Mouse (Mus musculus): ENCODE data around the gene Wbp2nl. TPM values are rescaled to one million over a fixed set of nuclear protein-coding genes. Genes with fewer than 3 reads are reported as not detected.
"Not testable (repeated sequence)": the region's sequence is repeated elsewhere in the genome, so short reads cannot be mapped to it uniquely, and the experiment has no call there.

Gene Wbp2nl
- total RNA-seq, 2 experiments from 2014 or later, result not detected

DNA sequence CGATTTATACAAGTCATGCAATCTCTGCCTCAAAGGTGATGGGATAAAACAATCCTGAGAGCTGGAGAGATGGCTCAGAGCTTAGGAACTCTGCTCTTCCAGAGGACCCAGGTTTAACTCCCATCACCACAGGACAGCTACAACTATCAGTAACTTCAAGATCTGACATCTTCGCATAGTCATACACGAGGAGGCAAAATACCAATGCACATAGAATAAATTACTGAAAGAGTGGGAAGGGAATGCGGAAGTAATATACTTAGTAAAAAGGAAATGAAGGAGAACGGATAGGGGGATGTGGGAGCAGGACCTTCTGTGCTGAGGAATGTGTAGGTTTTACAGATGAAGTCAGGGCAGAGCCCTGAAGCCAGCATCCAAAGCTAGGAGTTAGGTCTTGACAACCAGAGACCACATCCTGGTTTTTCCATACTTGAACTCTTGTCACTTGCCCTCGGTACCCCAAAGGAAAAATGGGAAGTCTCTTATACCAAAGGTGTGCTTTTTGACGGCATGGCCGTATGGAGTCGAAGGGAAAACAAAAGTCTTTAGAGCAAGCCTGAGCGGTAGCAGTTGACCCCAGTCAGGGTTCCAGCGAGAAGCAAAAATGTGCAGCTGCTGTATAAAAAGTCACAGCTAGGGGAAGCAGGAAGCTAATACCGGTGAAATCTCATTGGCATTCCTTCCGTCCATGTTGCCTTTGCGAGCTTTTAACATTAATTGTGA lies 48.0 kb downstream of the Wbp2nl start:
- ATAC-seq (replicated peaks; ENCODE audit: low FRiP score, poor library complexity, severe bottlenecking), result no peak

DNA sequence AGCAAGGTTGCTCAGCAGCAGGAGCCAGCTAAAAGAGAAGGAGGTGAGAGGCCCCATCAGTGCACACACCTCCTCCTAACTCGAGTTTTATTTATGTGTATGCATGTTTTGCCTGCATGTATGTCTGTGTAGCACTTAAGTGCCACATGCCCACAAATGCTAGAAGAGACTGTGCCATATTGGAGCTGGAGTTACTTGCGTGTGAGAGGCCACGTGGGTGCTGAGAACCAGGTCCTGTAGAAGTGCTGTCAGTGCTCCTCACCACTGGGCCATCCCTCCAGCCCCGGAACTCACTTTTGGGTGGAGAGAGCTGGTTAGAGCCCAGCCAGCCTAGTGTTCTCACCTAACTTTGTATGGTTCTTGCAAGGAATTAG lies 48.5 kb downstream of the Wbp2nl start:
- no peak for ATAC-seq (replicated peaks; ENCODE audit: low FRiP score, poor library complexity, severe bottlenecking)

DNA sequence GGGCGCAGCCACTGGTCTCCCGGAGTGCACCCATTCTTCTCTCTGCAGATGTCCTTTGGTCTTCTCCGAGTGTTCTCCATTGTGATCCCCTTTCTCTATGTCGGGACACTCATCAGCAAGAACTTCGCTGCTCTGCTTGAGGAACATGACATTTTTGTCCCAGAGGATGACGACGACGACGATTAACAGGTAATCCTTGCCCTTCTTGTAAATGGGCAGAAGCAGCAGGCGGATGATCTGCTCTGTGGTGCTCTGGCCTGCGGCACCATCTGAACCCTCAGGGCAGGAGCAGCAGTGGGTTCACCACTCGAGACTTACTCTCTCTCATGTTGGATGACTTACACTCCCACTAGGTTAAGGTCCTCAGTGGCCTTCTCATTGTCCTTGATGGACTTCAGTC lies 49.1 kb downstream of the Wbp2nl start:
- ATAC-seq (replicated peaks; ENCODE audit: low FRiP score, poor library complexity, severe bottlenecking), result no peak

DNA sequence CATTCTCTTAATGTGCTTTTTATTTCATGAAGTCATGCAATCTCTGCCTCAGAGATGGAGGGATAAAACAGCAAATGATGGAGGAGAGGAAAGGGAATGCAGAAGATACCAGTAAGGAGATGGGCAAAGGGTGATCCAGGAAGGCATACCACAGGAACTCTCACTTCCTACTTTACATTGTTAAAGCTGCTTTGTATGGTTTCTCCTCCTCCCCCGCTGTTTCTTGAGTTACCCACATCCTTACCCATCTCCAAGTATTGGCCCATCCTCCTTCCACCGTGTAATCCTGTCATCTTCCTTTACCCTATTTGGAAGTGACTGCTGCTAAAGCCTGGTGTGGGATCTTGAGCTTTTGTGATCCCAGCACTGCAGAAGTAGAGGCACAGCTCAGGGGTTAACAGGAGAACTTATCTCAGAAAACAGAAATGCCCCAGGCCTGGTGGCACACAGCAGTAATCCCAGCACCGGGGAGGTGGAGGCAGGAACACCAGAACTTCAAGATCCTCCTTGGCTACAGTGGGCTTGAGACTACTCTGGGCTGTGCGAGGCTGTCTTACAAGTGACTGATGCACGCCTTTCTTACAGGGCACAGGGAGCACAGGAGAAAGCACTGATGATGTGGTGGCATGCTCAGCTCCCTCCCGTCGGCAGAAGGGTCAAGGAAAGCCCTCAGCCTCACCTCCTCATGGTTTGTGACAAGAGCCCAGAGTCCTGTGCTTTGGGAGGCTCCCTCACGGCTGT lies 49.7 kb downstream of the Wbp2nl start:
- ATAC-seq (replicated peaks; ENCODE audit: low FRiP score, poor library complexity, severe bottlenecking), result no peak

DNA sequence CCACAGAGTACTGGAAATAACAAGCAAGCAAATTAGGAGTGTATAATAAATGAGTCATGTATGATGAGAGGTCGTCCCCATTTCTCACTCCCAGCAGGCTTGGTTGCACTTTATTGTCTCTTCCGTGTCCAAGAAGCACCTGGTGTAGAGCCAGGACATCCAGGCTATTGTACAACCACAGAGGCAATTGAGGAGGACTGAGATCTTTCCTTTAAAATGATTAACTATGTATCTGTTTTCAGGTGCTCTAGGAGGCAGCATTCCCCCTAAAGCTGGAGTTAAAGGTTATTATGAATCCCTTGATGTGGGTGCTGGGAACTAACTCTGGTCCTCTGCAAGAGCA lies 50.2 kb downstream of the Wbp2nl start:
- ATAC-seq (replicated peaks; ENCODE audit: low FRiP score, poor library complexity, severe bottlenecking), result no peak

DNA sequence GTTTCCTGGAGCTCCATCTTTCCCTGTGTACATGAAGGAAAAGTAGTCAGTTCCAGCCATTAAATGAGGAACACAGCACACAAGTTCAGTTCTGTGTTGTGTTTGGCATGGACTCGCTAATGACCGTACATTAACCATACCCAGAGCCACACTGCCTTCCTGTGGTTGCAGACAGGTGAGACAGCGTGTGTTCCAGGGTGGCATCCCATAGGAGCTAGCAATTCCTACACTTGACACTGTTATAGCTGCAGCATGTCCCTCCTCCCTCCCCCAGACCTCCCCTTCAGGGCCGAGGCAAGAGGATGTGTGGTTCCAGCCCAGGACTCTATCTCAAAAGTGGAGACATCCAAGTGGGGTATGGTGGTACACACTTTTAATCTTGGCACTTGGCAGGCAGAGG lies 51.6 kb downstream of the Wbp2nl start:
- no peak for ATAC-seq (replicated peaks; ENCODE audit: low FRiP score, poor library complexity, severe bottlenecking)

DNA sequence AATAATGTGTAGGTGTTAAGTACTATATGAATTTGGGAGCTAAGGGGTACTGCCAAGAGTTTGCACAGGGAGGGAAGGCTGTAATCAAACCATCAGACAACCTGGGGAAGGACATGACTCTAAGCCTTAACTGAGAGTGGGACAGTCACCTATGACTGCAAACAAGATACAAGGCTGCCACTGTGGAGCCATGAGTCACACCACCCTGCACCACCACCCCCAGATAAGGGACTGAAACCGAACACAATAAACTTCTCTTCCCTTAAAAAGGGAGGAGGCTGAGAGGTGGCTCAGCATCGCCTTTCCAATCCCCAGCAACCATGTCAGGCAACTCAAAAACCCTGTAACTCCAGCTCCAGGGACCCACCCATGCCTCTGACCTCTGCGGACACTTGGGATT lies 52.7 kb downstream of the Wbp2nl start:
- ATAC-seq (replicated peaks; ENCODE audit: low FRiP score, poor library complexity, severe bottlenecking), result no peak

DNA sequence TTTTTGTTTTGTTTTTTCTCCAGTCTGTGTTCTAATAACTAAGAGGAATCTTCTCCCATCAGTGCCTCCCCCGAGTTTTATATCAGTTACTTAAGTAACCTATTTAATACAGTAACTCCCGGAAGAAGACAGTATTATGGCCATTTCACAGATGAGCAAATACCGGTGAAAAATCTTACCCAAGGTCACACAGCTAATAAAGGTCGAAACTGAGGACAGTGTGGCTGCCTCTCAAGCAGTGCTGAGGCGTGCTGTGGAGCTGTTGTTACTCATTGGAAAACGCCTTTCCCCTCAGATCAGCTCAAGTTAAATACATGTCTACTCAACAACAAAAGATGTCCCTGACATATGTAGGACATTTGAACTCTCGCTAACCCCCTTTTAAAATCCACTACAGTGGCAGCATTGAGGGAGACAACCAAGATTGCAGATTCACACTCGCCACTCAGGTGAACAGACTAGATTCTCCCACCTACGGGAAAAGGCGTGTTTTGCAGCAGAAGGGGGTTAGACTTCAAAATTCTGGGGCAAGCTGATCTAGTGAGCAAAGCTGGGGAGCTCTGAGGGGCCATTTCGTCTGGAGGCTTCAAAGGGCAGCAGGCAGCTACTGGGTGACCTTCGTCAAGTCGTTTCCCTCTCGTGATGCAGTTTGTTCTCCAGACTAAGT lies 54.5 kb downstream of the Wbp2nl start:
- no peak for ATAC-seq (replicated peaks; ENCODE audit: low FRiP score, poor library complexity, severe bottlenecking)

DNA sequence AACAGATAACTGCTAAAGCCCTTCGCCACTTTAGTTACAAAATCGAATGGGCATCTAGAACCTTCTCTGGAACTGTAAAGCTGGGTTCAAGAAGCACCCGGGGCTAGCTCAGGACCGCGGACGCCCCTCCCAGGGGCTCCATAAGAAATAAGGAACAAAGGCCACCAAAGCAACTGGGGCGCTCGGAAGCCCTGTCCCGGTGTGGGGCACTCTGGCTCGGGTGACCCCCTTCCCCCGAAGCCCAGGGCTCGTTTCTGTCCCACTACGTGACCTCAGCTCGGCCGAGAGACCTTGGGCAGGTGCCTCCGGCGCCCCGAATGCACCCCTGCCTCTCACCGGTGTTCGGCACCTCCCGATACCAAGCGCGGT lies 55.0 kb downstream of the Wbp2nl start:
- peak; percentile 4; the same call in 1 of the 2 replicates for ATAC-seq (replicated peaks; ENCODE audit: low FRiP score, poor library complexity, severe bottlenecking)

DNA sequence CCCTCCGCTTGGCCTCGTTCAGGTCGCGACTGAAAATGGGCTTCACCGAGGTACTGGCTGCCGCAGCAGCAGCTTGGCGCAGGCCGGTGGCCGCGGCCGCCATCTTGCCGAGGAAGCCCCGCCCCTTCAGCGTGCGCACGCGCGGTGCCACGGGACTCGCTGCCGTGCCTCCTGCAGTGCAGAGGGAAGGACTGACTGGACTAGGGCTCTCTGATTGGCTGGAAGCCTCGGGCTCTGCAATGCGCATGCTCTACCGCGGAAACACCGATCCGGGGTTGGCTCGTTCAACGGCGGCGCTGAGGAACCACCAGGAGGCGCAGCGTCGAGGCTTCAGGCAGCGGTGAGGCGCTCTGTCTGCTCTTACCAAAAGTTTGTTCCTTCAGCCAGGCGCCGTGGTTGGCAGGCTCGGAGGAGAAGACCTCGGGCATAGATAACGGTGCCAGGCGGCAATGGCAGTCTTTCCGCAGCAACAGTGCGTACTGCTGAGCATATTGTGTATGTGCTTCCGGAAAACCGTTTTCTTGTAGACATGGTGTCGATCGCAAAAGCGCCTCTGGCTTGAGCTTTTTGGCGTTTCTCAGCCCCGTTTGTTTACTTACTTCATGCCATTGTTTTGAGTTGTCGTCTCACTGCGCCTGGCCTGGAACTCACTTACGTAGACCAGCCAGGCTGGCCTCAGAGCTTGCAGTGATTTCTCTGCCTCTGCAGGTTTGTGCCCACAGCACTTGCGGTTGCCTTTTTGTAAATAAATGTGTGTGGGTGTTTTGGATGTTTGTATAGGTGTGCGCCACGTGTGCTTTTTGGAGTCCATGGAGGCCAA lies 55.6 kb downstream of the Wbp2nl start, which contains the start of gene Ndufa6:
Ndufa6 (minus strand) TSS at position 197 of the 820 bp plus-strand sequence.
- peak; percentile 95 for ATAC-seq (replicated peaks; ENCODE audit: low FRiP score, poor library complexity, severe bottlenecking)

DNA sequence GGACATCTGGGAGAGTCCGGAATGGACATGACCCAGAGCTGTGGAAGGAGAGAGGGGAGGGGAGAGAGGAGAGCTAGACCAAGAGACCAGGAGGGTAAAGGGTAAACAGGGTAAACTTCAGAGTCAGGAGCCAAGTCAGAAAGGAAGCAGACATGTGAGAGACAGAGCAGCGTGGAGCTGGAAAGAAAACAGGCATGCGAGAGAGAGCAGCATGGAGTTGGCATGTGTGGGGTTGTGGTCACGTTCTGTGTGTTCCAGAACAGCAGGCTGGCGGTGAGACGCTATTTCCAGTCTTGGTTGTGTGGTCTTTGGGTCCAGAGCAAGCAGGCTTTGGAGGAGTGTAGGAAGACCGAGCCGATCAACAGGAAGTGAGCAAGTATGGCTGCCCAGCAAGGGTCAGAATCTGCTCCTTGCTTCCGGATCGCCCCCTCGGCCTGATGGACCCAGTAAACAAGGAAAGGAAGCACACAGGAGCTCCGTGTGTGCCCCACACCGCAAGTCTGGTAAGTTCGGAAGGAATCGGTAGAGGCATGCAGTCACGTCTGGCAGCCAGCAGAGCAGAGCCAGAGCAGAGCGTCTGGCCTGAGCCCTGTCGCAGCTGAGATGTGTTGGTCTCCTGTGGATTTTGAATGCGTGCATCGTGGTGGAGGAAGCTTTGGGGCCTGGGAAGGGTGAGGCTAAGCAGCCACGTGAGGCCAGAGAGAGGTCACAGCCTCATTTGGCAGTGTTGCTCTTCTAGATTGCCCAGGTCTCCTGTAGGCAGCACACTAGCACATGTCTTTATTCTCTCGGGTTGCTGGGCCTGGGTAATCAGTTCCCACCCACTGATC lies 59.9 kb downstream of the Wbp2nl start:
- ATAC-seq (replicated peaks; ENCODE audit: low FRiP score, poor library complexity, severe bottlenecking), result no peak

DNA sequence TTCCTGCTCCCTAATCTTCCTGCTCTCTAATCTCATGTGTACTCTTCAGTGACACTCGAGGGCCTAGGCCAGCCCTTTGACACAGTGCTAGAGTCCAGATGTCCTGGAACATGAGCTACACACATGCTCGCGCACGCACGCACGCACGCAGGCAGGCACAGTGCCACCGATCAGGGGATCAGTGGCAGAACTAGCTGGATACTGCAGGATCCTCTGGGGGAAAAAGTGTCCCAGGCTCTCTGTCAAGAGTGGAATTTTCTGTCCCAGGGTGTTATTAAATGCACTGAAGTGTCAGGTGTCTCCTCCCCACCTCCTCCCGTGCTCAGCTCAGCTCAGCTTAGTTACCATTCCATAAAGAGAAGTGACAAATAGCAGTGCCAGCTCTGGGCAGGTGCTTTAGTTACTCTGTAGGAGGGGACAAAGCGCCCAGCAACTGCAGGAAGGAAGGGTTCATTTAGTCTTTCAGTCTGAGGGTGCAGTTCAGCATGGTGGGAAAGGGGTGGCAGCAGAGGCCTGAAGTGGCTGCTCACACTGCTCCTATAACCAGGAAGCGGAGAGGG lies 62.8 kb downstream of the Wbp2nl start:
- peak; percentile 57; the same call in 1 of the 2 replicates for ATAC-seq (replicated peaks; ENCODE audit: low FRiP score, poor library complexity, severe bottlenecking)

DNA sequence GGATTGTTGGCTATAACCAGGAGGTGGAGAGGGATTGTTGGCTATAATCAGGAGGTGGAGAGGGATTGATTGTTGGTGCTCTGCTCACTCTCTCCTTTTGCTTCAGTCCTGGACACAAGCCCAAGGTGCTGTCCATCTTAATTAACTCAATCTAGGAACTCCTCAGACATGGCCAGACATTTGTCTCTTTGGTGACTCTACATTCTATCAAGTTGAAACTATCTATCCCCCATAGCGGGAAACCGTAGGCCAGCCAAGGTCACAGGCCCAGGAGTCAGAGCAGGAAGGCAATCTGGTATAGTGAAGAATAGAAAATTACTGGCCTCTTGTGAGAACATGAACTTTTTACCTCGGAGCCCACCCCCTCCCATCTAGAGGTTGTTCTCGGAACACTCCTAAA lies 63.5 kb downstream of the Wbp2nl start:
- no peak for ATAC-seq (replicated peaks; ENCODE audit: low FRiP score, poor library complexity, severe bottlenecking)

DNA sequence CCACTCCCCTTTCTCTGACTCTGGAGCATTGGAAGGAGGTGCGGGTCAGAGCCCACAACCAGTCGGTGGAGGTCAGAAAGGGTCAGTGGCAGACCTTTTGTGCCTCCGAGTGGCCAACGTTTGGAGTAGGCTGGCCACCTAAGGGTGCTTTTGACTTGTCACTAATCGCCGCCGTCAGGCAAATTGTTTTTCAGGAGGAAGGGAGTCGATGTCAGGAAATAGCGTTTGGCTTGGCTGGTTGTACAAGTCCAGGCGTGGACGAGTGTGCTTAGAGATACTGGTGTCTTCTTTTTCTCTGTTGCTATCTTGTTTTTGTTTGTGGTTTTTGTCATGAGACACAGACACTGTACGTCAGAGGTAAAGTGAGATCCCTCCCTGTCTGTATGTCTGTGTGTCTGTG lies 65.0 kb downstream of the Wbp2nl start:
- not testable (repeated sequence) for ATAC-seq (replicated peaks; ENCODE audit: low FRiP score, poor library complexity, severe bottlenecking)

Other genes starting within 250 kb of the Wbp2nl start
- gene 4930407I10Rik, start 239.8 kb upstream of the Wbp2nl start, total RNA-seq (2015; ENCODE audit: low replicate concordance), result not detected in 2 replicates
- not detected in 2 replicates for gene 4930407I10Rik, start 239.8 kb upstream of the Wbp2nl start, total RNA-seq (2017; ENCODE audit: low replicate concordance)
- not detected in 2 replicates for gene Mei1, start 229.0 kb upstream of the Wbp2nl start, total RNA-seq (2015; ENCODE audit: low replicate concordance)
- not detected in 2 replicates for gene Mei1, start 229.0 kb upstream of the Wbp2nl start, total RNA-seq (2017; ENCODE audit: low replicate concordance)
- gene Ccdc134, start 171.0 kb upstream of the Wbp2nl start, total RNA-seq (2015; ENCODE audit: low replicate concordance), result 2.9 and 12.6 TPM in 2 replicates
- gene Ccdc134, start 171.0 kb upstream of the Wbp2nl start, total RNA-seq (2017; ENCODE audit: low replicate concordance), result 5.5 and 5.8 TPM in 2 replicates
- gene Srebf2, start 151.8 kb upstream of the Wbp2nl start, total RNA-seq (2015; ENCODE audit: low replicate concordance), result 40.7 and 42.9 TPM in 2 replicates
- 36.2 and 43.0 TPM in 2 replicates for gene Srebf2, start 151.8 kb upstream of the Wbp2nl start, total RNA-seq (2017; ENCODE audit: low replicate concordance)
- gene Shisa8, start 86.1 kb upstream of the Wbp2nl start, total RNA-seq (2015; ENCODE audit: low replicate concordance), result not detected in 2 replicates
- not detected in 2 replicates for gene Shisa8, start 86.1 kb upstream of the Wbp2nl start, total RNA-seq (2017; ENCODE audit: low replicate concordance)
- 13.4 and 15.5 TPM in 2 replicates for gene Tnfrsf13c, start 74.6 kb upstream of the Wbp2nl start, total RNA-seq (2015; ENCODE audit: low replicate concordance)
- 6.7 and 11.9 TPM in 2 replicates for gene Tnfrsf13c, start 74.6 kb upstream of the Wbp2nl start, total RNA-seq (2017; ENCODE audit: low replicate concordance)
- 50.7 and 56.2 TPM in 2 replicates for gene Cenpm, start 54.2 kb upstream of the Wbp2nl start, total RNA-seq (2015; ENCODE audit: low replicate concordance)
- gene Cenpm, start 54.2 kb upstream of the Wbp2nl start, total RNA-seq (2017; ENCODE audit: low replicate concordance), result 11.6 and 36.7 TPM in 2 replicates
- gene 1500009C09Rik, start 46.6 kb upstream of the Wbp2nl start, total RNA-seq (2015; ENCODE audit: low replicate concordance), result not detected in 2 replicates
- gene 1500009C09Rik, start 46.6 kb upstream of the Wbp2nl start, total RNA-seq (2017; ENCODE audit: low replicate concordance), result not detected in 2 replicates
- not detected in 2 replicates for gene Sept3, start 24.1 kb upstream of the Wbp2nl start, total RNA-seq (2015; ENCODE audit: low replicate concordance)
- gene Sept3, start 24.1 kb upstream of the Wbp2nl start, total RNA-seq (2017; ENCODE audit: low replicate concordance), result not detected in 2 replicates
- 119 and 154 TPM in 2 replicates for gene Naga, start 40.0 kb downstream of the Wbp2nl start, total RNA-seq (2015; ENCODE audit: low replicate concordance)
- gene Naga, start 40.0 kb downstream of the Wbp2nl start, total RNA-seq (2017; ENCODE audit: low replicate concordance), result 62.6 and 69.7 TPM in 2 replicates
- 88.4 and 89.0 TPM in 2 replicates for gene Pheta2, start 40.0 kb downstream of the Wbp2nl start, total RNA-seq (2015; ENCODE audit: low replicate concordance)
- 85.0 and 97.9 TPM in 2 replicates for gene Pheta2, start 40.0 kb downstream of the Wbp2nl start, total RNA-seq (2017; ENCODE audit: low replicate concordance)
- 137 and 202 TPM in 2 replicates for gene Smdt1, start 40.0 kb downstream of the Wbp2nl start, total RNA-seq (2015; ENCODE audit: low replicate concordance)
- 52.8 and 71.0 TPM in 2 replicates for gene Smdt1, start 40.0 kb downstream of the Wbp2nl start, total RNA-seq (2017; ENCODE audit: low replicate concordance)
- gene Ndufa6, start 55.4 kb downstream of the Wbp2nl start, total RNA-seq (2015; ENCODE audit: low replicate concordance), result 91.4 and 203 TPM in 2 replicates
- 31.5 and 64.6 TPM in 2 replicates for gene Ndufa6, start 55.4 kb downstream of the Wbp2nl start, total RNA-seq (2017; ENCODE audit: low replicate concordance)
- not detected in 2 replicates for gene Cyp2d22, start 81.3 kb downstream of the Wbp2nl start, total RNA-seq (2015; ENCODE audit: low replicate concordance)
- gene Cyp2d22, start 81.3 kb downstream of the Wbp2nl start, total RNA-seq (2017; ENCODE audit: low replicate concordance), result not detected in 2 replicates
- not detected in 2 replicates for gene Cyp2d11, start 95.1 kb downstream of the Wbp2nl start, total RNA-seq (2015; ENCODE audit: low replicate concordance)
- gene Cyp2d11, start 95.1 kb downstream of the Wbp2nl start, total RNA-seq (2017; ENCODE audit: low replicate concordance), result not detected in 2 replicates
- gene Cyp2d10, start 108.2 kb downstream of the Wbp2nl start, total RNA-seq (2015; ENCODE audit: low replicate concordance), result not detected in 2 replicates
- gene Cyp2d10, start 108.2 kb downstream of the Wbp2nl start, total RNA-seq (2017; ENCODE audit: low replicate concordance), result not detected in 2 replicates
- not detected in 2 replicates for gene Cyp2d9, start 134.5 kb downstream of the Wbp2nl start, total RNA-seq (2015; ENCODE audit: low replicate concordance)
- gene Cyp2d9, start 134.5 kb downstream of the Wbp2nl start, total RNA-seq (2017; ENCODE audit: low replicate concordance), result not detected in 2 replicates